Mouse (Mus musculus): ENCODE measurements at regions not wholly inside any gene's neighbourhood (a gene's known extent, or its start where the extent isn't known, plus 50 kb on each side); places are given as distances from the start of the nearest gene placed in this dataset.
"Not testable (repeated sequence)": the region's sequence is repeated elsewhere in the genome, so short reads cannot be mapped to it uniquely, and the experiment has no call there.

- H3K27ac ChIP-seq (replicated peaks); H3K27me3 ChIP-seq; H3K4me1 ChIP-seq; H3K36me3 ChIP-seq; H3K4me2 ChIP-seq (replicated peaks); ATAC-seq (replicated peaks); H3K9ac ChIP-seq (replicated peaks); H3K9me3 ChIP-seq; H3K4me3 ChIP-seq: not testable (repeated sequence)
- WGBS: 79% methylated on average over 11 of the region's 11 CpGs
These were observed 199.4 kb upstream of the Cdk6 start for GRCm38 (mm10) chr5:3141841-3142240.

GRCm38 (mm10) chr5:3146544-3147295, 194.6 kb upstream of the Cdk6 start:
- H3K4me1 ChIP-seq; H3K4me2 ChIP-seq (replicated peaks); H3K4me3 ChIP-seq; H3K36me3 ChIP-seq; H3K9ac ChIP-seq (replicated peaks); H3K9me3 ChIP-seq; H3K27me3 ChIP-seq; H3K27ac ChIP-seq (replicated peaks): not testable (repeated sequence)
- peak; percentile 63 for ATAC-seq (replicated peaks)
- 46% methylated on average over 9 of the region's 11 CpGs for WGBS

- H3K4me1 ChIP-seq; ATAC-seq (replicated peaks); H3K4me3 ChIP-seq; H3K27ac ChIP-seq (replicated peaks); H3K4me2 ChIP-seq (replicated peaks); H3K9me3 ChIP-seq; H3K9ac ChIP-seq (replicated peaks); H3K27me3 ChIP-seq; H3K36me3 ChIP-seq: not testable (repeated sequence)
- WGBS: 47% methylated on average over 5 of the region's 5 CpGs
These were observed 191.4 kb upstream of the Cdk6 start for GRCm38 (mm10) chr5:3149886-3150285.

- 23% methylated on average over 4 of the region's 4 CpGs for WGBS
- H3K36me3 ChIP-seq; H3K4me2 ChIP-seq (replicated peaks); H3K9ac ChIP-seq (replicated peaks); H3K27ac ChIP-seq (replicated peaks); H3K9me3 ChIP-seq; ATAC-seq (replicated peaks); H3K4me1 ChIP-seq; H3K4me3 ChIP-seq; H3K27me3 ChIP-seq: not testable (repeated sequence)
These were observed 190.5 kb upstream of the Cdk6 start for GRCm38 (mm10) chr5:3150766-3151165.

GRCm38 (mm10) chr5:3151534-3152148, 189.6 kb upstream of the Cdk6 start:
- peak overlapping the region; percentile 29; the same call in 1 of the 2 replicates for H3K9ac ChIP-seq (replicated peaks)

GRCm38 (mm10) chr5:3152149-3152865, 189.0 kb upstream of the Cdk6 start:
- H3K27me3 ChIP-seq, H3K4me1 ChIP-seq, H3K36me3 ChIP-seq, H3K9me3 ChIP-seq: not testable (repeated sequence)
- peak overlapping the region; percentile 29 for H3K9ac ChIP-seq (replicated peaks)
- peak; percentile 92 for ATAC-seq (replicated peaks)
- 15% methylated on average over 26 of the region's 26 CpGs for WGBS
- peak overlapping the region; percentile 57 for H3K4me2 ChIP-seq (replicated peaks)
- peak overlapping the region; percentile 42 for H3K27ac ChIP-seq (replicated peaks)
- H3K4me3 ChIP-seq: peak overlapping the region; percentile 33

More at GRCm38 (mm10) chr5:3151534-3152148, 189.6 kb upstream of the Cdk6 start:
- H3K36me3 ChIP-seq; H3K9me3 ChIP-seq; H3K4me1 ChIP-seq; ATAC-seq (replicated peaks); H3K27me3 ChIP-seq: not testable (repeated sequence)
- Histone ChIP-seq H3K4me2 (replicated peaks) (peak overlapping the region; percentile 57), H3K27ac (replicated peaks) (peak overlapping the region; percentile 42; the same call in 1 of the 2 replicates), H3K4me3 (peak overlapping the region; percentile 33)
- 2% methylated on average over 12 of the region's 12 CpGs for WGBS

GRCm38 (mm10) chr5:3165511-3165910, 175.8 kb upstream of the Cdk6 start:
- not testable (repeated sequence) for ATAC-seq (replicated peaks); H3K27ac ChIP-seq (replicated peaks); H3K4me3 ChIP-seq; H3K27me3 ChIP-seq; H3K4me2 ChIP-seq (replicated peaks); H3K9me3 ChIP-seq; H3K4me1 ChIP-seq; H3K9ac ChIP-seq (replicated peaks); H3K36me3 ChIP-seq
- WGBS: 92% methylated on average over 2 of the region's 2 CpGs

GRCm38 (mm10) chr5:3166496-3166895, 174.8 kb upstream of the Cdk6 start:
- not testable (repeated sequence) for ATAC-seq (replicated peaks); H3K36me3 ChIP-seq; H3K4me3 ChIP-seq; H3K9ac ChIP-seq (replicated peaks); H3K4me2 ChIP-seq (replicated peaks); H3K27me3 ChIP-seq; H3K9me3 ChIP-seq; H3K4me1 ChIP-seq; H3K27ac ChIP-seq (replicated peaks)
- 82% methylated on average over 2 of the region's 2 CpGs for WGBS

GRCm38 (mm10) chr5:3193592-3193991, 147.7 kb upstream of the Cdk6 start:
- WGBS: 88% methylated on average over 13 of the region's 13 CpGs
- not testable (repeated sequence) for H3K4me3 ChIP-seq; H3K9ac ChIP-seq (replicated peaks); H3K36me3 ChIP-seq; ATAC-seq (replicated peaks); H3K4me1 ChIP-seq; H3K27me3 ChIP-seq; H3K4me2 ChIP-seq (replicated peaks); H3K27ac ChIP-seq (replicated peaks); H3K9me3 ChIP-seq

GRCm38 (mm10) chr5:3197952-3198841, 143.1 kb upstream of the Cdk6 start:
- ATAC-seq (replicated peaks): no peak
- no peaks in the 10 kb centered on the region for H3K9me3 ChIP-seq
- no peaks in the 10 kb centered on the region for H3K27me3 ChIP-seq
- no peaks in the 10 kb centered on the region for H3K4me1 ChIP-seq
- no peak overlapping the region for H3K27ac ChIP-seq (replicated peaks)
- H3K9ac ChIP-seq (replicated peaks): no peak overlapping the region
- no peak overlapping the region for H3K4me3 ChIP-seq
- no peak overlapping the region for H3K4me2 ChIP-seq (replicated peaks)
- no peaks in the 10 kb centered on the region for H3K36me3 ChIP-seq
- WGBS: 71% methylated on average over 16 of the region's 16 CpGs

- not testable (repeated sequence) for H3K27me3 ChIP-seq; H3K9ac ChIP-seq (replicated peaks); H3K36me3 ChIP-seq; ATAC-seq (replicated peaks); H3K4me2 ChIP-seq (replicated peaks); H3K27ac ChIP-seq (replicated peaks); H3K4me3 ChIP-seq; H3K4me1 ChIP-seq; H3K9me3 ChIP-seq
- 77% methylated on average over 7 of the region's 7 CpGs for WGBS
These were observed 142.3 kb upstream of the Cdk6 start for GRCm38 (mm10) chr5:3198869-3199550.
